Comparison of ENCODE assay signal across 12 mouse cellular contexts in genomic region chr16:63821164-63821563, GRCm38 (mm10).
"Had no signal": no experiment of that assay in that cellular context is flagged by ENCODE, and none has a peak within 500 bp of the region (broad histone marks: within the 10 kb centered on the region; RNA-seq: fewer than 3 reads in every experiment).

No protein-coding gene starts in this region.

- H3K27ac ChIP-seq: kidney, embryonic 15.5 days; limb, embryonic 13.5 days; liver, embryonic 14.5 days; neural tube, embryonic 12.5 days had no signal

- H3K27me3 ChIP-seq: kidney, embryonic 15.5 days; limb, embryonic 13.5 days; neural tube, embryonic 12.5 days had no signal

- H3K4me3 ChIP-seq: kidney, embryonic 15.5 days; limb, embryonic 13.5 days; neural tube, embryonic 12.5 days had no signal

- H3K9ac ChIP-seq: kidney, embryonic 15.5 days; limb, embryonic 13.5 days; liver, embryonic 14.5 days; neural tube, embryonic 12.5 days had no signal

- H3K9me3 ChIP-seq: kidney, embryonic 15.5 days; limb, embryonic 13.5 days; neural tube, embryonic 12.5 days had no signal

- H3K4me2 ChIP-seq: kidney, embryonic 15.5 days; limb, embryonic 13.5 days; neural tube, embryonic 12.5 days had no signal

- ATAC-seq: lung, postnatal 0 days had no signal

- DNase-seq: kidney, postnatal 14 days; left cerebral cortex, postnatal 4 days; lung, adult 18-20 months; lung, postnatal 36 days; spleen, adult 18-20 months; thymus, adult 18-20 months; thymus, postnatal 14 days had no signal

- H3K36me3 ChIP-seq: kidney, embryonic 15.5 days; limb, embryonic 13.5 days; neural tube, embryonic 12.5 days had no signal

- H3K4me1 ChIP-seq: kidney, embryonic 15.5 days had no signal
